Mouse (Mus musculus) cerebellum, postnatal 36 days (tissue): Measurements from ENCODE around the gene Pde12.

ENCODE experiments used
- DNase-seq, 2 experiments: peaks; one replicate each; pipeline ENCODE4 v3.0.0; 2021 to 2022; ENCODE audit warnings: mixed read lengths in 2 of 2

Gene Pde12

GRCm38 (mm10) chr14:26643006-26643624, 26.6 kb downstream of the Pde12 start:
- DNase-seq = no peak

GRCm38 (mm10) chr14:26639961-26640360, 29.7 kb downstream of the Pde12 start:
- DNase-seq = peak; percentile 32 to 34

GRCm38 (mm10) chr14:26639251-26639650, 30.4 kb downstream of the Pde12 start:
- DNase-seq = no peak

DNA sequence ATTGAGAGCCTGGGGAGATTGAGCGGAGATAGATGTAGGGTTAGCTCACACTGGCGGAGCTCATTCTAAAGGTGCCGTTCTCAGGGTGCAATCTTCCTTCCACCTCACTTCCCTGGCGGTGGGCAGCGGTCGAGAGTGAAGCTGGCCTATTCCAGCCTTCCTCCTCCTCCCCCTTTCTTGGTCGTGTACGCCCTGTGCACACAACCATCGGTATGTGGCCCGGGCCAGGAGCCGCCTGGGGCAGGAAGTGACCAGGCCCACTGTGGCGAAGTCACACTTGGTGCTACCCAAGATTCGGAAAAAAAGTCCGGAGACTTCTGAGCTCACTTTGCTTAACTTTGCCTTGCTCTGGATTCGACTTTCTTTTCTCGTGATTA, 31.0 kb downstream of the Pde12 start:
- DNase-seq = peak in 1 of 2 experiments; percentile 33

DNA sequence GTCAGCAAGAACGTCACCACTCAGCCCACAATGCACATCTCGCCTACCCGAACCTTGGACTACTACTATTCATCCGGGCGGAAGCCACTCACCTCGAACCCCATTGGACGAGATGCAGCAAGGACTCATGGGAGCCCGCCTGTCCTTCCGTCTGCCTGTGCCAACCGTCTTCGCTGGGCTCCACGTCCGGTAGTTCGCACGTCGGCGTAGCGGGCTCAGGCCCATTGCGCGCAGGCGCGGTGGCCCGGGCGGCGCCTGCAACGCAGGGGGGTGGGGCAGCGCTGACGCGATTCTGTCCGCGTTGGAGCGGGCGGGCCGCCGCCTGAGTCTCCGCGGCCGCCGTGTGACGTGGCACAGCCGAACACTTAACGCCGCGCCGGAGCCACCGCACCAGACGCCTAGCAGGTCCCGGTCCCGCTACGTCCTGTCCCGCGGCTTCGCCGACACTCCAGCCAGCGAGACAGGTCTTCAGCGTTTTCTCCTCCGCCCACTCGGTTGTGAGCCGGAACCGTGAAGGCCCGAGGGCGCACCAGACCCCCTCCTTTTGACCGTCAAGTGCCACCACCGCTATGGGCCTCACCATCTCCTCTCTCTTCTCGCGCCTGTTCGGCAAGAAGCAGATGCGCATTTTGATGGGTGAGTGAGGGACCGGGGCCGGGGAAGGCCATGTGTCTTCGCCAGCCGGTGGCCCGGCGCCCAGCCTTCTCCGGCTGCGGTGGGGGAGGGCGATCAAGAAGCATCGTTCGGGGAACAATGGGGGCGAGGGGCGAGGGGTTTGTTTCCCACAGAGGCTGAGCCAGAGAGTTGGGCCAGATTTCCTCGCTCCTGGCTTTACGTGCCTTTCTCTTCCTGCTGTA, 31.6 kb downstream of the Pde12 start, which contains the start of gene Arf4:
Gene Arf4, plus strand, starts transcription at position 224 of the 857 bp plus-strand sequence.
- DNase-seq = peak; percentile 97 to 99

- DNase-seq = peak; percentile 20 to 48
These were observed 32.4 kb downstream of the Pde12 start for GRCm38 (mm10) chr14:26637025-26637850.

GRCm38 (mm10) chr14:26626605-26627140, 43.0 kb downstream of the Pde12 start:
- DNase-seq = no peak

DNA sequence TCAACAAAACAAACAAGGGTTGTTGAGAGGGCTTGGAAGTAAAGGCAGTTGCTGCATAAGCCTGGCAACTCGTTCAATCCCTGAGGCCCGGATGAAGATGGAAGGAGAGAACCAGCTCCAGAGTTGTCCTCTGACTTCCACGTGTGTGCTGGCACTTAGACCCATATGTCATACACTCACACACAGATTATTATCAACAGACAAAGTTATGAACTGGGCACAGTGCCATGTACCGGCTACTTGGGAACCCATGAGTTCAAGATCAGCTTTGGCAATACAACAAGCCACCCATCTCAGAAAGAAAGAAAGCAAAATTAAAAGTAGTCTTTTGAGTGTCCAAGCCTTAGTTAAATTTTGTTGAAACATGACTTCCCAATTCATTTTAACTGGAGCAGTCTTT, 44.4 kb downstream of the Pde12 start:
- DNase-seq = no peak

DNA sequence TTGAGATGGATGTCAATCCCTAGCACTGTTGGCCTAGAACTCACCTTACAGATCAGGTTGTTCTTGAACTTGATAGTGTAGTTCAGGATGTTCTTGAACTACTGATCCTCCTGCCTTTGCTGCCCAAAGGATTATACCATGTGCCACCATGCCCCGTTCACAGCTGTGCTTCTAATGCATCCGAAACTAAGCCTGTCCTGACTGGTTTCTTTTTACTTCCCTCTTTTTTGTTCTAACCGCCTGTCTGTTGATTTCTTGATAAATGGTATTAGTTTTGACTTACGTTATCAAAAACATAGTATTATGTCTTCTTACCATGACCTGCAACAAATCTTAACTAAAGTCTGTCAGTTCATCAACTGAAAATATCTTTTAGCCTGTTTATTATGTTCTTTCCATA, 59.0 kb downstream of the Pde12 start:
- no peak for DNase-seq
